ENCODE assay signal across 16 mouse cellular contexts in the genomic region with DNA sequence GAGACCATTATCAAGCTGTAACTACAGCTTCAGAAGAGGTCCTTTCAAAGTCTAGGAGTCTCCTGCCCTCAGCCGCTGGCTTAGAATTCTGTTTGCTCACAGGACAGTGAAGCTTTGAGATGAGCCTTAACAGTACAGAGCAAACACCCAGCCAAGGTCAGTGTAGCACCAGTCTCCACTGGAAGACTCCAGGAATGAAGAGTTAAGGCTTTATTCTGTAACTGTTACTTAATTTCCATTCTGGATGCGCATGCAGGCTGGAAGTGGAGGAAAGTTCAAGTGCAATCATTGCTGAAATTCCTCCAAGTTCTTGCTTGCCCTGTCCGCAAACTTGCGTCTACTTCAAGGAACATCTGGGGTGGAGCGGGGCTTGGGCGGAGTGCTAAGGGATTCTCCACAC.
A peak's percentile ranks its signal among the peaks of the same experiment; 100 is the strongest.
DNase-seq lines count a peak whose midpoint lies in the region.
"Had no signal": no experiment of that assay in that cellular context is flagged by ENCODE, and none has a peak within 500 bp of the region (broad histone marks: within the 10 kb centered on the region; RNA-seq: fewer than 3 reads in every experiment).

No protein-coding gene starts in this region.

- intact Hi-C loops in gastrocnemius, postnatal 36 days (cut with DNase I) = no loop called here

- peak; percentile 10 for DNase-seq in adrenal gland, postnatal 14 days
- DNase-seq in adrenal gland, adult 18-20 months (ENCODE audit: low spot score in 2 of 2) = no peak
- DNase-seq in NIH3T3 (ENCODE audit: low read depth) (peak; percentile 8), ZHBTc4 (ENCODE audit: low read depth, low spot score) (peak; percentile 63)
- DNase-seq in gonadal fat pad, adult 2 months (ENCODE audit: low read depth) = peak; percentile 41
- DNase-seq in B cell, adult 2 months = no peak
- DNase-seq in gastrocnemius, postnatal 36 days = no peak
- DNase-seq: cerebellum, adult 18-20 months; cerebellum, adult 9-10 months; cerebellum, postnatal 14 days; gastrocnemius, postnatal 10 days; heart, adult 18-20 months; heart, postnatal 10 days; heart, postnatal 36 days; kidney, adult 11 months; kidney, adult 9 months had no signal

Comparison
In these comparisons a context has a peak if more than half of its experiments do, and no peak if none do; other contexts are left out.
1. DNase-seq: peak in adrenal gland, postnatal 14 days (single experiment), NIH3T3 (single experiment), ZHBTc4 (single experiment) and gonadal fat pad, adult 2 months (single experiment); none in adrenal gland, adult 18-20 months (0 of 2), B cell, adult 2 months (0 of 2) and gastrocnemius, postnatal 36 days (0 of 2).